Mouse (Mus musculus) ES-E14 (cell line): ENCODE measurements around the gene Ptprm.

Source experiments
- HCFC1 ChIP-seq: IDR thresholded peaks from 2 replicates; pipeline ENCODE4 v1.6.1; 2012; ENCODE audit warnings: low read length, inconsistent platforms, borderline replicate concordance; ENCODE audit not compliant: insufficient read depth
- ZC3H11A ChIP-seq: IDR thresholded peaks from 2 replicates; pipeline ENCODE4 v1.6.1; 2012; ENCODE audit warnings: low read depth, mild to moderate bottlenecking, inconsistent platforms, low read length, borderline replicate concordance

DNA sequence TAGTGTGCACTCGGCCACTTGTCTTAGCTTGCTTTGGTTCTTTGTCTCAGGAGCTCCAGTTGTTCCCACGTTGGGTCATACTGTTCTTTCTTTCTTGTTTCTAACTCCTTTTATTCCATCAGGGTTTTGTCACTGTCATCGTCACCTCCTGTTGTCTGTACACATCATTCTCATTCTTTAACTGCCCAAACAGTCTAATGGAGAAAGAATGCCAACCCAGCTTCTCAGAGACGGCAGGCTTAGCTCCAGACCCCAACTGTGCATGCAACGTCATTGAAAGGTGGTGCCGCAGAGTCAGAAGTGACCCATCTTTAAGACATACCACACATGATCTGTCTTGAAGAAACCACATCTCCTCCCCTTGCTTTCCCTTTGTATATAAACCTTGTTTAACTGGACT, 31.0 kb upstream of the Ptprm start:
- no peak for TF ChIP-seq HCFC1
- no peak for TF ChIP-seq ZC3H11A
